Mouse (Mus musculus): ENCODE measurements at regions not wholly inside any gene's neighbourhood (a gene's known extent, or its start where the extent isn't known, plus 50 kb on each side); places are given as distances from the start of the nearest gene placed in this dataset.

GRCm38 (mm10) chr10:111741301-111741945, 231.0 kb upstream of the Krr1 start:
- Histone ChIP-seq H3K27me3 (no peaks in the 10 kb centered on the region), H3K9me3 (no peaks in the 10 kb centered on the region), H3K9ac (no peak overlapping the region), H3K36me3 (no peaks in the 10 kb centered on the region), H3K4me1 (no peaks in the 10 kb centered on the region), H3K4me3 (no peak overlapping the region), H3K27ac (no peak overlapping the region), H3K4me2 (replicated peaks) (no peak overlapping the region)
- 87% methylated on average over 5 of the region's 5 CpGs for whole genome bisulfite sequencing
- no peak for ATAC-seq (ENCODE audit: low FRiP score, low read depth)

GRCm38 (mm10) chr10:111743291-111743690, 229.2 kb upstream of the Krr1 start:
- Histone ChIP-seq H3K4me3 (no peak overlapping the region), H3K9ac (no peak overlapping the region), H3K27me3 (no peaks in the 10 kb centered on the region), H3K4me1 (no peaks in the 10 kb centered on the region), H3K9me3 (no peaks in the 10 kb centered on the region), H3K4me2 (replicated peaks) (no peak overlapping the region), H3K36me3 (no peaks in the 10 kb centered on the region), H3K27ac (no peak overlapping the region)
- 83% methylated on average over 9 of the region's 9 CpGs for WGBS
- ATAC-seq (ENCODE audit: low FRiP score, low read depth) = no peak

- no peak overlapping the region for H3K4me3 ChIP-seq
- no peak for ATAC-seq (ENCODE audit: low FRiP score, low read depth)
- peaks cover 4% of the 10 kb centered on the region; the same call in 1 of the 2 replicates for H3K4me1 ChIP-seq
- H3K36me3 ChIP-seq = no peaks in the 10 kb centered on the region
- no peaks in the 10 kb centered on the region for H3K27me3 ChIP-seq
- H3K9ac ChIP-seq = no peak overlapping the region
- no peak overlapping the region for H3K27ac ChIP-seq
- H3K9me3 ChIP-seq = no peaks in the 10 kb centered on the region
- WGBS = 79% methylated on average over 3 of the region's 3 CpGs
- no peak overlapping the region for H3K4me2 ChIP-seq (replicated peaks)
Observed at GRCm38 (mm10) chr10:111745116-111745515, 227.3 kb upstream of the Krr1 start.

DNA sequence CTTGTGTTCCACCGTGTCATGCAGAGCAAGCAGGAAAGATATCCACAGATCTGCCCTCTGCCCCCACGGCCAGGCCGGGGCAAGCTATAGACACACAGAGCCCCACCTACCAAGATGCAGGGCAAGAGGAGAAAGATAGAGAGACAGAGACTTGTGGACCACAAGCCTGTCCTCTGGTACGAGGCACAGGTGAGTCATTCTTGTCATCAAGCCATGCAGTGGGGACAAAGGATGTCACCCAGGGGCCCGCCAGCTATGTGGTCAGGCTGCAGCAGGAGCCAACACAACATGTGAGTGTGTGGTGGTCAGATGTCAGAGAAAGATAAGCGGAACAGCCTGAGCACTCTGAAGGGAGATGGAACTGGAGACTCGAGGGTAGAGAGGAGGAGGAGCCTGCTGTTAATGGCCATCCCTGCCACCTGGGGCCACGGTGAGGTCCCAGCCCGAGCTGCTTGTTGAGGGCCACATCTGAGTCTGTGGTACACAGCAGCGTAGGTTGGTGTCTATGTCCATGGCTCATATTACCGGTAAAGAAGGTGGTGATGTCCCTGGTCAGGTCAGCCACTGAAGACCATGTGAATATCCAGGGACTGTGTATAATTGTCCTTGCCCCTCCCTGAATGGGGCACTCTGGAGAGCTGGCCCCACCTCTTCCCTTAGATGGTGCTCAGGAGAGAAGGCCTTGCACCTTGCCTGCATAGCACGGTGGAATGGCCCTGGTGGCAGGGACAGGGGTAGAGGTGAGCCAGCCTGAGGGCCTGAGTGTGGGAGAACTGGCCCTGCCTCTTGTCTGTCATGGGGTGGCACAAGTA, 226.2 kb upstream of the Krr1 start:
- Histone ChIP-seq H3K4me3 (no peak overlapping the region), H3K27me3 (no peaks in the 10 kb centered on the region), H3K36me3 (no peaks in the 10 kb centered on the region), H3K4me2 (replicated peaks) (no peak overlapping the region), H3K9me3 (no peaks in the 10 kb centered on the region), H3K9ac (no peak overlapping the region), H3K4me1 (peaks cover 4% of the 10 kb centered on the region; the same call in 1 of the 2 replicates), H3K27ac (no peak overlapping the region)
- peak; percentile 45; the same call in 1 of the 2 replicates for ATAC-seq (ENCODE audit: low FRiP score, low read depth)
- 74% methylated on average over 12 of the region's 12 CpGs for WGBS

GRCm38 (mm10) chr10:111746879-111747477, 225.5 kb upstream of the Krr1 start:
- H3K9me3 ChIP-seq = no peaks in the 10 kb centered on the region
- no peaks in the 10 kb centered on the region for H3K27me3 ChIP-seq
- no peak overlapping the region for H3K9ac ChIP-seq
- no peak overlapping the region for H3K4me3 ChIP-seq
- 0 out of 2 replicates have a peak, but pooled peaks have one; percentile 19 for ATAC-seq (ENCODE audit: low FRiP score, low read depth)
- peaks cover 4% of the 10 kb centered on the region; the same call in 1 of the 2 replicates for H3K4me1 ChIP-seq
- H3K36me3 ChIP-seq = no peaks in the 10 kb centered on the region
- H3K4me2 ChIP-seq (replicated peaks) = no peak overlapping the region
- WGBS = 83% methylated on average over 6 of the region's 6 CpGs
- H3K27ac ChIP-seq = no peak overlapping the region

- no peak overlapping the region for H3K4me3 ChIP-seq
- no peak overlapping the region for H3K27ac ChIP-seq
- no peak overlapping the region for H3K9ac ChIP-seq
- no peaks in the 10 kb centered on the region for H3K27me3 ChIP-seq
- no peak overlapping the region for H3K4me2 ChIP-seq (replicated peaks)
- ATAC-seq (ENCODE audit: low FRiP score, low read depth) = no peak
- no peaks in the 10 kb centered on the region for H3K36me3 ChIP-seq
- 12% methylated on average over 3 of the region's 3 CpGs for WGBS
- H3K4me1 ChIP-seq = peaks cover 4% of the 10 kb centered on the region; the same call in 1 of the 2 replicates
- no peaks in the 10 kb centered on the region for H3K9me3 ChIP-seq
Observed at GRCm38 (mm10) chr10:111748482-111748881, 224.0 kb upstream of the Krr1 start.

GRCm38 (mm10) chr10:111753646-111754045, 218.8 kb upstream of the Krr1 start:
- Histone ChIP-seq H3K36me3 (no peaks in the 10 kb centered on the region), H3K4me3 (no peak overlapping the region), H3K9me3 (no peaks in the 10 kb centered on the region), H3K27me3 (no peaks in the 10 kb centered on the region), H3K27ac (no peak overlapping the region), H3K4me1 (peaks cover 4% of the 10 kb centered on the region; the same call in 1 of the 2 replicates), H3K9ac (no peak overlapping the region), H3K4me2 (replicated peaks) (no peak overlapping the region)
- ATAC-seq (ENCODE audit: low FRiP score, low read depth) = no peak
- WGBS = 88% methylated on average over 2 of the region's 2 CpGs

- Histone ChIP-seq H3K36me3 (no peaks in the 10 kb centered on the region), H3K4me2 (replicated peaks) (no peak overlapping the region), H3K4me1 (no peaks in the 10 kb centered on the region), H3K27me3 (no peaks in the 10 kb centered on the region), H3K9me3 (no peaks in the 10 kb centered on the region), H3K4me3 (no peak overlapping the region), H3K9ac (no peak overlapping the region), H3K27ac (no peak overlapping the region)
- 86% methylated on average over 1 of the region's 1 CpGs for whole genome bisulfite sequencing
- ATAC-seq (ENCODE audit: low FRiP score, low read depth) = no peak
Observed at GRCm38 (mm10) chr10:111755964-111756363, 216.5 kb upstream of the Krr1 start.

GRCm38 (mm10) chr10:111756528-111756927, 215.9 kb upstream of the Krr1 start:
- Histone ChIP-seq H3K27ac (no peak overlapping the region), H3K9me3 (no peaks in the 10 kb centered on the region), H3K9ac (no peak overlapping the region), H3K27me3 (no peaks in the 10 kb centered on the region), H3K36me3 (no peaks in the 10 kb centered on the region), H3K4me2 (replicated peaks) (no peak overlapping the region), H3K4me3 (no peak overlapping the region), H3K4me1 (no peaks in the 10 kb centered on the region)
- 92% methylated on average over 5 of the region's 5 CpGs for WGBS
- no peak for ATAC-seq (ENCODE audit: low FRiP score, low read depth)

DNA sequence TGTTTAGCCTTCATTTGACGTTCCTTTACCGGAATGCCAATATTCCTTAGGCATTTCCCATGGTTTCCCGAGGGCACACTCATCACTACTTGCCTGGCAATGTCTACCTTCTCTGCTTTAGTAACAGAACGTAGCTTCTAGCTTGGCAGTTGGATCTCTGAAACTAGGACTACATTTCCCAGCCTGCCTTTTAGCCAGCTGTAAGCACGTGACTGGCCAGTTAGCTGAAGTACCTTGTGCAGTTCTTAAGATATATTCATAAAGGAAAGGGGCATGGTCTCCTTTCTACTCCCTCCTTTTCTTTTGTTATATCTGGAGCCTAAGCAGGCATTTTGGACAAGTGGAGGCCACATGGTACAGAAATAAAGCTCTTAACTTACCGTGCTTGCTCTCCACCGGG, 214.8 kb upstream of the Krr1 start:
- no peak overlapping the region for H3K4me2 ChIP-seq (replicated peaks)
- H3K27me3 ChIP-seq = no peaks in the 10 kb centered on the region
- no peak for ATAC-seq (ENCODE audit: low FRiP score, low read depth)
- H3K4me3 ChIP-seq = no peak overlapping the region
- no peaks in the 10 kb centered on the region for H3K9me3 ChIP-seq
- no peak overlapping the region for H3K9ac ChIP-seq
- 79% methylated on average over 7 of the region's 7 CpGs for WGBS
- no peak overlapping the region for H3K27ac ChIP-seq
- H3K36me3 ChIP-seq = no peaks in the 10 kb centered on the region
- H3K4me1 ChIP-seq = no peaks in the 10 kb centered on the region

DNA sequence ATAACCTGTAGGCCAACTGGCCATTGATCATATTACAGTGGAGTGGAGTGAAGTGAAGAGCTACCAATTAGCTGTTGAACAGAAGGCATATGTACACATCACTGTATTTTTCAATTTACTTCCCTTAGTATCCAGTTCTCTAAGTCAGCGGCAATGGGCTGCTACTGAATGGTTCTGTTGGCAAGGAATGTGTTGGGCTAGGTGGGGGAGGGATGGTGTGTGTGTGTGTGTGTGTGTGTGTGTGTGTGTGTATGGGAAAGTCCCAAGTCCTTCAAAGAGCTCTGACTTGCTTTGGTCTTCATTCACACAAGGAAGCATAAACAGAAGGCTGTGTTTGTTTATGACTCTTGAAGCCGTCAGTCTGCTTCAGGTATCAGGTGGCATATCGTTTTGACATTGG, 213.0 kb upstream of the Krr1 start:
- Histone ChIP-seq H3K4me1 (no peaks in the 10 kb centered on the region), H3K36me3 (no peaks in the 10 kb centered on the region), H3K27ac (no peak overlapping the region), H3K4me2 (replicated peaks) (no peak overlapping the region), H3K27me3 (no peaks in the 10 kb centered on the region), H3K4me3 (no peak overlapping the region), H3K9me3 (no peaks in the 10 kb centered on the region), H3K9ac (no peak overlapping the region)
- 63% methylated on average over 3 of the region's 3 CpGs for WGBS
- no peak for ATAC-seq (ENCODE audit: low FRiP score, low read depth)

GRCm38 (mm10) chr10:111762751-111763528, 209.5 kb upstream of the Krr1 start:
- no peaks in the 10 kb centered on the region for H3K27me3 ChIP-seq
- no peaks in the 10 kb centered on the region for H3K9me3 ChIP-seq
- no peaks in the 10 kb centered on the region for H3K4me1 ChIP-seq
- H3K27ac ChIP-seq = no peak overlapping the region
- no peak overlapping the region for H3K4me2 ChIP-seq (replicated peaks)
- ATAC-seq (ENCODE audit: low FRiP score, low read depth) = no peak
- H3K9ac ChIP-seq = no peak overlapping the region
- no peak overlapping the region for H3K4me3 ChIP-seq
- H3K36me3 ChIP-seq = no peaks in the 10 kb centered on the region
- WGBS = 91% methylated on average over 8 of the region's 8 CpGs

All from limb, embryonic 13.5 days (tissue).